Mouse (Mus musculus) induced T-regulatory cell, adult 2 months (primary cell): Measurements from ENCODE around the gene Zc3h15.
A peak's percentile ranks its signal among the peaks of the same experiment; 100 is the strongest.
"Not testable (repeated sequence)": the region's sequence is repeated elsewhere in the genome, so short reads cannot be mapped to it uniquely, and the experiment has no call there.

Source experiments
- DNase-seq: peaks from one replicate; pipeline ENCODE4 v3.0.0-alpha.2; 2012; ENCODE audit warnings: low read depth

The Zc3h15 gene

GRCm38 (mm10) chr2:83674421-83674820 lies 30.2 kb downstream of the Zc3h15 start:
- no peak for DNase-seq

- no peak for DNase-seq
Observed at GRCm38 (mm10) chr2:83674896-83675295, 30.7 kb downstream of the Zc3h15 start.

GRCm38 (mm10) chr2:83675681-83676080 lies 31.4 kb downstream of the Zc3h15 start:
- no peak for DNase-seq

GRCm38 (mm10) chr2:83676226-83676870 lies 32.1 kb downstream of the Zc3h15 start:
- DNase-seq: no peak

- no peak for DNase-seq
Observed at GRCm38 (mm10) chr2:83681332-83681731, 37.1 kb downstream of the Zc3h15 start.

GRCm38 (mm10) chr2:83681785-83682184 lies 37.5 kb downstream of the Zc3h15 start:
- no peak for DNase-seq

- no peak for DNase-seq
Observed at GRCm38 (mm10) chr2:83682282-83682681, 38.0 kb downstream of the Zc3h15 start.

- DNase-seq: no peak
Observed at GRCm38 (mm10) chr2:83683731-83684519, 39.7 kb downstream of the Zc3h15 start.

GRCm38 (mm10) chr2:83684691-83685090 lies 40.5 kb downstream of the Zc3h15 start:
- no peak for DNase-seq

GRCm38 (mm10) chr2:83690372-83690771 lies 46.1 kb downstream of the Zc3h15 start:
- no peak for DNase-seq

- DNase-seq: no peak
Observed at GRCm38 (mm10) chr2:83692651-83693545, 48.7 kb downstream of the Zc3h15 start.

- DNase-seq: peak; percentile 27
Observed at GRCm38 (mm10) chr2:83694061-83694460, 49.8 kb downstream of the Zc3h15 start.

GRCm38 (mm10) chr2:83695345-83696247 lies 51.4 kb downstream of the Zc3h15 start:
- DNase-seq: peak; percentile 79

GRCm38 (mm10) chr2:83698484-83698883 lies 54.2 kb downstream of the Zc3h15 start:
- DNase-seq: peak; percentile 62

- DNase-seq: peak; percentile 59
Observed at GRCm38 (mm10) chr2:83699324-83699723, 55.1 kb downstream of the Zc3h15 start.

GRCm38 (mm10) chr2:83700667-83701066 lies 56.4 kb downstream of the Zc3h15 start:
- DNase-seq: peak; percentile 87

GRCm38 (mm10) chr2:83702411-83702810 lies 58.2 kb downstream of the Zc3h15 start:
- DNase-seq: no peak

GRCm38 (mm10) chr2:83705580-83706158 lies 61.4 kb downstream of the Zc3h15 start:
- no peak for DNase-seq

GRCm38 (mm10) chr2:83709896-83710524 lies 65.8 kb downstream of the Zc3h15 start:
- DNase-seq: peak; percentile 41

GRCm38 (mm10) chr2:83713281-83713680 lies 69.0 kb downstream of the Zc3h15 start:
- not testable (repeated sequence) for DNase-seq
